Comparison of ENCODE assay signal across 7 mouse cellular contexts in genomic region chr7:141221249-141222125, GRCm38 (mm10). TPM values are rescaled to one million over a fixed set of nuclear protein-coding genes. Genes with fewer than 3 reads are reported as not detected.
A peak's percentile ranks its signal among the peaks of the same experiment; 100 is the strongest.
DNase-seq lines count a peak whose midpoint lies in the region; ATAC-seq lines count a peak whose summit lies in the region.

No protein-coding gene starts in this region.

- H3K4me1 ChIP-seq in embryonic facial prominence, embryonic 10.5 days: peaks cover 50% of the 10 kb centered on the region
- H3K4me1 ChIP-seq in limb, embryonic 10.5 days: peaks cover 47% of the 10 kb centered on the region
- peaks cover 36% of the 10 kb centered on the region for H3K4me1 ChIP-seq in midbrain, embryonic 13.5 days (replicated peaks)

- H3K9ac ChIP-seq in midbrain, embryonic 13.5 days (replicated peaks): peak overlapping the region; percentile 62

- H3K27me3 ChIP-seq in embryonic facial prominence, embryonic 10.5 days (replicated peaks; ENCODE audit: low read depth, poor library complexity, severe bottlenecking): no peaks in the 10 kb centered on the region
- no peaks in the 10 kb centered on the region for H3K27me3 ChIP-seq in limb, embryonic 10.5 days (ENCODE audit: low read depth, poor library complexity, severe bottlenecking)
- H3K27me3 ChIP-seq in midbrain, embryonic 13.5 days: no peaks in the 10 kb centered on the region

- peak overlapping the region; percentile 71 for H3K4me2 ChIP-seq in midbrain, embryonic 13.5 days (replicated peaks)

- ATAC-seq in granulocyte monocyte progenitor cell, adult 5-6 weeks (replicated peaks; ENCODE audit: poor library complexity, severe bottlenecking): peak; percentile 93
- peak; percentile 98 for ATAC-seq in midbrain, embryonic 13.5 days

- peak overlapping the region; percentile 58 for H3K4me3 ChIP-seq in embryonic facial prominence, embryonic 10.5 days
- peak overlapping the region; percentile 65 for H3K4me3 ChIP-seq in limb, embryonic 10.5 days
- peak overlapping the region; percentile 44 for H3K4me3 ChIP-seq in midbrain, embryonic 13.5 days (replicated peaks)

- peak; percentile 98 for DNase-seq in adrenal gland, postnatal 10 days
- peak; percentile 100 for DNase-seq in embryonic facial prominence, embryonic 10.5 days (ENCODE audit: low spot score)
- peak; percentile 99 for DNase-seq in kidney, adult 11 months
- peak; percentile 99 for DNase-seq in limb, embryonic 10.5 days (ENCODE audit: low spot score)
- DNase-seq in spleen, adult 12 weeks (ENCODE audit: low spot score): peak; percentile 95

- peaks cover 32% of the 10 kb centered on the region for H3K36me3 ChIP-seq in embryonic facial prominence, embryonic 10.5 days (replicated peaks)
- H3K36me3 ChIP-seq in limb, embryonic 10.5 days: peaks cover 31% of the 10 kb centered on the region
- peaks cover 19% of the 10 kb centered on the region for H3K36me3 ChIP-seq in midbrain, embryonic 13.5 days

- 4% methylated on average over 44 of the region's 44 CpGs for WGBS in embryonic facial prominence, embryonic 10.5 days
- 3% methylated on average over 44 of the region's 44 CpGs for WGBS in limb, embryonic 10.5 days
- WGBS in midbrain, embryonic 13.5 days: 2% methylated on average over 43 of the region's 44 CpGs

- peak overlapping the region; percentile 92 for H3K27ac ChIP-seq in embryonic facial prominence, embryonic 10.5 days (replicated peaks)
- H3K27ac ChIP-seq in limb, embryonic 10.5 days: peak overlapping the region; percentile 90
- peak overlapping the region; percentile 78 for H3K27ac ChIP-seq in midbrain, embryonic 13.5 days

- no peaks in the 10 kb centered on the region for H3K9me3 ChIP-seq in embryonic facial prominence, embryonic 10.5 days
- no peaks in the 10 kb centered on the region for H3K9me3 ChIP-seq in limb, embryonic 10.5 days (replicated peaks)
- H3K9me3 ChIP-seq in midbrain, embryonic 13.5 days: no peaks in the 10 kb centered on the region

RNA-seq across cellular contexts. Expression of gene Rassf7, which starts 5.8 kb away (rescaled TPM):
- 1 to 10 TPM; 6.5 to 7.8 TPM for total RNA-seq in adrenal gland, postnatal 10 days (2021)
- polyA plus RNA-seq in embryonic facial prominence, embryonic 10.5 days (2016; fragmentation: Nextera tagmentation; extraction: Ambion mirVana): 54.5 and 56.0 TPM in 2 replicates
- total RNA-seq in granulocyte monocyte progenitor cell, adult 5-6 weeks (2014; fragmentation: Nextera tagmentation): 3.1 and 4.5 TPM in 2 replicates
- total RNA-seq in granulocyte monocyte progenitor cell, adult 5-6 weeks (2017): 2.0 and 4.5 TPM in 2 replicates
- polyA plus RNA-seq in limb, embryonic 10.5 days (2016; fragmentation: Nextera tagmentation; extraction: Ambion mirVana): 44.7 and 53.5 TPM in 2 replicates
- polyA plus RNA-seq in midbrain, embryonic 13.5 days (2015; fragmentation: Nextera tagmentation; extraction: Ambion mirVana): 30.9 and 34.2 TPM in 2 replicates

RNA-seq across cellular contexts. Expression of gene Phrf1, which starts 7.1 kb away (rescaled TPM):
- 10 to 100 TPM; 69.9 to 75.3 TPM for total RNA-seq in adrenal gland, postnatal 10 days (2021)
- 114 and 124 TPM in 2 replicates for polyA plus RNA-seq in embryonic facial prominence, embryonic 10.5 days (2016; fragmentation: Nextera tagmentation; extraction: Ambion mirVana)
- total RNA-seq in granulocyte monocyte progenitor cell, adult 5-6 weeks (2014; fragmentation: Nextera tagmentation): 70.9 and 75.4 TPM in 2 replicates
- total RNA-seq in granulocyte monocyte progenitor cell, adult 5-6 weeks (2017): 51.7 and 57.7 TPM in 2 replicates
- 121 and 131 TPM in 2 replicates for polyA plus RNA-seq in limb, embryonic 10.5 days (2016; fragmentation: Nextera tagmentation; extraction: Ambion mirVana)
- polyA plus RNA-seq in midbrain, embryonic 13.5 days (2015; fragmentation: Nextera tagmentation; extraction: Ambion mirVana): 86.9 and 95.0 TPM in 2 replicates

RNA-seq across cellular contexts. Expression of gene Lmntd2, which starts 7.6 kb away (rescaled TPM):
- under 1 TPM; 0.27 to 0.55 TPM for total RNA-seq in adrenal gland, postnatal 10 days (2021)
- 4.9 and 5.3 TPM in 2 replicates for polyA plus RNA-seq in embryonic facial prominence, embryonic 10.5 days (2016; fragmentation: Nextera tagmentation; extraction: Ambion mirVana)
- total RNA-seq in granulocyte monocyte progenitor cell, adult 5-6 weeks (2014; fragmentation: Nextera tagmentation): 2.2 TPM in 1 of 2 replicates, not detected in the other
- total RNA-seq in granulocyte monocyte progenitor cell, adult 5-6 weeks (2017): 0.34 TPM in 1 of 2 replicates, not detected in the other
- 3.5 and 4.5 TPM in 2 replicates for polyA plus RNA-seq in limb, embryonic 10.5 days (2016; fragmentation: Nextera tagmentation; extraction: Ambion mirVana)
- polyA plus RNA-seq in midbrain, embryonic 13.5 days (2015; fragmentation: Nextera tagmentation; extraction: Ambion mirVana): 1.8 and 2.1 TPM in 2 replicates

RNA-seq across cellular contexts. Expression of gene Lrrc56, which starts 27.5 kb away (rescaled TPM):
- 1 to 10 TPM; 6.8 to 8.6 TPM for total RNA-seq in adrenal gland, postnatal 10 days (2021)
- polyA plus RNA-seq in embryonic facial prominence, embryonic 10.5 days (2016; fragmentation: Nextera tagmentation; extraction: Ambion mirVana): 15.1 and 18.1 TPM in 2 replicates
- total RNA-seq in granulocyte monocyte progenitor cell, adult 5-6 weeks (2014; fragmentation: Nextera tagmentation): 1.4 and 2.4 TPM in 2 replicates
- 0.52 and 0.62 TPM in 2 replicates for total RNA-seq in granulocyte monocyte progenitor cell, adult 5-6 weeks (2017)
- polyA plus RNA-seq in limb, embryonic 10.5 days (2016; fragmentation: Nextera tagmentation; extraction: Ambion mirVana): 14.0 and 21.8 TPM in 2 replicates
- polyA plus RNA-seq in midbrain, embryonic 13.5 days (2015; fragmentation: Nextera tagmentation; extraction: Ambion mirVana): 13.9 and 15.6 TPM in 2 replicates

RNA-seq across cellular contexts. Expression of gene Hras, which starts 27.7 kb away (rescaled TPM):
- total RNA-seq in adrenal gland, postnatal 10 days (2021): 10 to 100 TPM; 87.8 to 91.9 TPM
- polyA plus RNA-seq in embryonic facial prominence, embryonic 10.5 days (2016; fragmentation: Nextera tagmentation; extraction: Ambion mirVana): 94.3 and 94.9 TPM in 2 replicates
- total RNA-seq in granulocyte monocyte progenitor cell, adult 5-6 weeks (2014; fragmentation: Nextera tagmentation): 57.4 and 69.3 TPM in 2 replicates
- 24.9 and 28.8 TPM in 2 replicates for total RNA-seq in granulocyte monocyte progenitor cell, adult 5-6 weeks (2017)
- polyA plus RNA-seq in limb, embryonic 10.5 days (2016; fragmentation: Nextera tagmentation; extraction: Ambion mirVana): 101 and 104 TPM in 2 replicates
- polyA plus RNA-seq in midbrain, embryonic 13.5 days (2015; fragmentation: Nextera tagmentation; extraction: Ambion mirVana): 86.4 and 114 TPM in 2 replicates

Comparison
In these comparisons a context has a peak if more than half of its experiments do, and no peak if none do; other contexts are left out.
1. Peak in every context shown above with its lines: DNase-seq, ATAC-seq, H3K4me3 ChIP-seq and H3K27ac ChIP-seq.